Mouse (Mus musculus) forebrain, embryonic 15.5 days (tissue): ENCODE results near the gene Hist1h1a. TPM values are rescaled to one million over a fixed set of nuclear protein-coding genes. Genes with fewer than 3 reads are reported as not detected.

Experiments
- ATAC-seq: fragments of 200-750 bp; cut with Nextera tagmentation; replicated peaks from 2 replicates; pipeline ENCODE4 v1.8.0; 2017; ENCODE audit warnings: mild to moderate bottlenecking, moderate TSS enrichment, moderate library complexity
- H3K27ac ChIP-seq: fragments of 300-500 bp; sonication (generic); replicated peaks from 2 replicates; pipeline ENCODE4 v1.5.1; 2015; ENCODE audit warnings: mild to moderate bottlenecking, inconsistent platforms
- H3K27me3 ChIP-seq: fragments of 300-500 bp; sonication (generic); 2 replicates; pipeline ENCODE4 v1.6.1; 2015; ENCODE audit warnings: inconsistent platforms
- H3K36me3 ChIP-seq: fragments of 300-500 bp; sonication (generic); 2 replicates; pipeline ENCODE4 v1.6.1; 2015; ENCODE audit warnings: mild to moderate bottlenecking, inconsistent platforms
- H3K4me1 ChIP-seq: fragments of 300-500 bp; sonication (generic); 2 replicates; pipeline ENCODE4 v1.6.1; 2015; ENCODE audit warnings: inconsistent platforms
- H3K4me2 ChIP-seq: fragments of 300-500 bp; sonication (generic); replicated peaks from 2 replicates; pipeline ENCODE4 v1.6.1; 2015; ENCODE audit warnings: mild to moderate bottlenecking, inconsistent platforms
- H3K4me3 ChIP-seq: fragments of 300-500 bp; sonication (generic); 2 replicates; pipeline ENCODE4 v1.5.1; 2015; ENCODE audit warnings: mild to moderate bottlenecking, inconsistent platforms
- H3K9ac ChIP-seq: fragments of 300-500 bp; sonication (generic); replicated peaks from 2 replicates; pipeline ENCODE4 v1.6.1; 2015; ENCODE audit warnings: mild to moderate bottlenecking, inconsistent platforms
- H3K9me3 ChIP-seq: fragments of 300-500 bp; sonication (generic); 2 replicates; pipeline ENCODE4 v1.6.1; 2016; ENCODE audit warnings: inconsistent platforms
- WGBS: fragments of 180-500 bp; shearing (Covaris S2); methylation state at CpG from one replicate; pipeline ENCODE4 v1.1.7; 2015; ENCODE audit warnings: mixed read lengths; 5-methylcytosine and 5-hydroxymethylcytosine counted together
- microRNA-seq: library from miRNA; unstranded; fragments of <30 nt; microRNA quantifications from one replicate; pipeline ENCODE4, GENCODE M21; 2016
- polyA plus RNA-seq: library from polyadenylated mRNA; unstranded; fragments of >200 nt; fragmentation: Nextera tagmentation; extraction: Ambion mirVana; gene quantifications from 2 replicates; pipeline ENCODE4 v1.2.1, GENCODE M21; 2015

Hist1h1a gene
- polyA plus RNA-seq, 1 experiment from 2014 or later = 1.5 TPM

- Histone ChIP-seq H3K4me3 (no peak within 1 kb of the TSS), H3K27me3 (no peaks in the 10 kb centered on the region), H3K27ac (no peak within 1 kb of the TSS), H3K9ac (no peak within 1 kb of the TSS), H3K9me3 (no peaks in the 10 kb centered on the region), H3K36me3 (no peaks in the 10 kb centered on the region), H3K4me1 (no peaks in the 10 kb centered on the region), H3K4me2 (no peak within 1 kb of the TSS)
- WGBS = 93% methylated on average over 15 of the region's 15 CpGs
- ATAC-seq = no peak
Measured at GRCm38 (mm10) chr13:23806422-23807052, 43.1 kb downstream of the Hist1h1a start, which contains the start of gene Slc17a2. TSS of gene Slc17a2 (plus strand) at chr13:23806993.

Small RNA genes within 50 kb of the gene (microRNA-seq; reads per million reads assigned to microRNA genes)
- gene Gm44314 (not detected), gene Gm44484 (not detected)

Other genes starting within 250 kb of the Hist1h1a start
- 4.9 and 6.0 TPM in 2 replicates for gene Hist1h4h, start 232.6 kb upstream of the Hist1h1a start, polyA plus RNA-seq
- gene Hist1h2af, start 229.8 kb upstream of the Hist1h1a start, polyA plus RNA-seq = 2.8 and 6.7 TPM in 2 replicates
- gene Hist1h3g, start 228.2 kb upstream of the Hist1h1a start, polyA plus RNA-seq = 2.7 and 3.4 TPM in 2 replicates
- 0.37 and 0.59 TPM in 2 replicates for gene Hist1h2bh, start 220.3 kb upstream of the Hist1h1a start, polyA plus RNA-seq
- 0.46 and 0.94 TPM in 2 replicates for gene Hist1h3f, start 219.6 kb upstream of the Hist1h1a start, polyA plus RNA-seq
- gene Hist1h4f, start 212.0 kb upstream of the Hist1h1a start, polyA plus RNA-seq = 0.70 and 0.73 TPM in 2 replicates
- 0.23 and 0.25 TPM in 2 replicates for gene Hist1h1d, start 210.4 kb upstream of the Hist1h1a start, polyA plus RNA-seq
- 2.6 and 2.7 TPM in 2 replicates for gene Hist1h3e, start 201.3 kb upstream of the Hist1h1a start, polyA plus RNA-seq
- 48.1 and 55.0 TPM in 2 replicates for gene Hist1h2ae, start 192.4 kb upstream of the Hist1h1a start, polyA plus RNA-seq
- gene Hist1h2bg, start 192.3 kb upstream of the Hist1h1a start, polyA plus RNA-seq = 4.7 and 5.6 TPM in 2 replicates
- 1.6 and 2.9 TPM in 2 replicates for gene Hist1h2bf, start 189.5 kb upstream of the Hist1h1a start, polyA plus RNA-seq
- 1.5 and 2.0 TPM in 2 replicates for gene Hist1h2ad, start 189.3 kb upstream of the Hist1h1a start, polyA plus RNA-seq
- gene Hist1h3d, start 187.9 kb upstream of the Hist1h1a start, polyA plus RNA-seq = 4.5 and 5.1 TPM in 2 replicates
- gene Hist1h4d, start 182.1 kb upstream of the Hist1h1a start, polyA plus RNA-seq = 76.0 and 88.6 TPM in 2 replicates
- gene Hist1h2be, start 142.5 kb upstream of the Hist1h1a start, polyA plus RNA-seq = 1.9 and 2.5 TPM in 2 replicates
- gene Hist1h1e, start 141.1 kb upstream of the Hist1h1a start, polyA plus RNA-seq = 11.6 and 13.7 TPM in 2 replicates
- 1.0 and 1.1 TPM in 2 replicates for gene Hist1h2ac, start 79.7 kb upstream of the Hist1h1a start, polyA plus RNA-seq
- 33.7 and 35.6 TPM in 2 replicates for gene Hist1h2bc, start 79.5 kb upstream of the Hist1h1a start, polyA plus RNA-seq
- gene Hist1h1t, start 67.9 kb upstream of the Hist1h1a start, polyA plus RNA-seq = 0.20 TPM in 1 of 2 replicates, not detected in the other
- 3.7 and 4.4 TPM in 2 replicates for gene Hist1h4c, start 65.2 kb upstream of the Hist1h1a start, polyA plus RNA-seq
- 2.0 and 3.4 TPM in 2 replicates for gene Hfe, start 52.8 kb upstream of the Hist1h1a start, polyA plus RNA-seq
- gene Hist1h1c, start 24.9 kb upstream of the Hist1h1a start, polyA plus RNA-seq = 22.8 and 24.6 TPM in 2 replicates
- gene Hist1h3c, start 18.1 kb upstream of the Hist1h1a start, polyA plus RNA-seq = 3.9 and 4.1 TPM in 2 replicates
- 1.8 and 2.0 TPM in 2 replicates for gene Hist1h2bb, start 16.9 kb upstream of the Hist1h1a start, polyA plus RNA-seq
- gene Hist1h2ab, start 12.5 kb upstream of the Hist1h1a start, polyA plus RNA-seq = 26.0 and 31.2 TPM in 2 replicates
- 7.9 and 11.7 TPM in 2 replicates for gene Hist1h3b, start 11.4 kb upstream of the Hist1h1a start, polyA plus RNA-seq
- 2.8 and 3.8 TPM in 2 replicates for gene Hist1h4b, start 6.7 kb upstream of the Hist1h1a start, polyA plus RNA-seq
- gene Hist1h4a, start 2.4 kb upstream of the Hist1h1a start, polyA plus RNA-seq = 0.38 TPM in 1 of 2 replicates, not detected in the other
- 2.7 and 3.2 TPM in 2 replicates for gene Hist1h3a, start 1.3 kb upstream of the Hist1h1a start, polyA plus RNA-seq
- 0.11 TPM in 1 of 2 replicates, not detected in the other for gene Trim38, start 6.2 kb downstream of the Hist1h1a start, polyA plus RNA-seq
- gene Slc17a2, start 43.3 kb downstream of the Hist1h1a start, polyA plus RNA-seq = not detected in 2 replicates
- gene Slc17a3, start 75.8 kb downstream of the Hist1h1a start, polyA plus RNA-seq = 0.04 TPM in 1 of 2 replicates, not detected in the other
- gene Slc17a1, start 104.1 kb downstream of the Hist1h1a start, polyA plus RNA-seq = not detected in 2 replicates
- gene Slc17a4, start 151.3 kb downstream of the Hist1h1a start, polyA plus RNA-seq = not detected in 2 replicates
- not detected in 2 replicates for gene Hist1h2ba, start 170.5 kb downstream of the Hist1h1a start, polyA plus RNA-seq
- not detected in 2 replicates for gene Hist1h2aa, start 170.8 kb downstream of the Hist1h1a start, polyA plus RNA-seq
- 1.6 and 3.9 TPM in 2 replicates for gene Scgn, start 227.5 kb downstream of the Hist1h1a start, polyA plus RNA-seq